Mouse (Mus musculus) urinary bladder, postnatal 10 days (tissue): Measurements from ENCODE around the gene Clec16a.

Experiments
- DNase-seq: peaks from one replicate; pipeline ENCODE4 v3.0.0; 2022; ENCODE audit warnings: low spot score

The Clec16a gene

GRCm38 (mm10) chr16:10536323-10536722 lies 8.8 kb upstream of the Clec16a start:
- no peak for DNase-seq

GRCm38 (mm10) chr16:10536961-10537360 lies 8.2 kb upstream of the Clec16a start:
- no peak for DNase-seq

- DNase-seq: no peak
Observed at GRCm38 (mm10) chr16:10540763-10541597, 4.2 kb upstream of the Clec16a start.

- DNase-seq: no peak
Observed at GRCm38 (mm10) chr16:10541598-10541930, 3.6 kb upstream of the Clec16a start.

GRCm38 (mm10) chr16:10542266-10542665 lies 2.9 kb upstream of the Clec16a start:
- DNase-seq: no peak

- DNase-seq: peak; percentile 71
Observed at GRCm38 (mm10) chr16:10542698-10543365, 2.3 kb upstream of the Clec16a start, which contains the start of gene Dexi. Gene Dexi (minus strand): TSS chr16:10543054.

GRCm38 (mm10) chr16:10546865-10547264 lies 1.7 kb downstream of the Clec16a start:
- no peak for DNase-seq

- no peak for DNase-seq
Observed at GRCm38 (mm10) chr16:10548938-10549337, 3.8 kb downstream of the Clec16a start.

GRCm38 (mm10) chr16:10549600-10549999 lies 4.5 kb downstream of the Clec16a start:
- no peak for DNase-seq

GRCm38 (mm10) chr16:10551592-10551991 lies 6.5 kb downstream of the Clec16a start:
- DNase-seq: no peak

GRCm38 (mm10) chr16:10553858-10554257 lies 8.7 kb downstream of the Clec16a start:
- DNase-seq: no peak

- no peak for DNase-seq
Observed at GRCm38 (mm10) chr16:10559991-10560390, 14.9 kb downstream of the Clec16a start.

GRCm38 (mm10) chr16:10565278-10565885 lies 20.2 kb downstream of the Clec16a start:
- no peak for DNase-seq

GRCm38 (mm10) chr16:10567153-10567552 lies 22.0 kb downstream of the Clec16a start:
- DNase-seq: no peak

GRCm38 (mm10) chr16:10569809-10570395 lies 24.8 kb downstream of the Clec16a start:
- no peak for DNase-seq

- DNase-seq: no peak
Observed at GRCm38 (mm10) chr16:10570708-10571107, 25.6 kb downstream of the Clec16a start.

- no peak for DNase-seq
Observed at GRCm38 (mm10) chr16:10571820-10572219, 26.7 kb downstream of the Clec16a start.

- no peak for DNase-seq
Observed at GRCm38 (mm10) chr16:10574936-10575335, 29.8 kb downstream of the Clec16a start.

GRCm38 (mm10) chr16:10575915-10576314 lies 30.8 kb downstream of the Clec16a start:
- no peak for DNase-seq

- no peak for DNase-seq
Observed at GRCm38 (mm10) chr16:10577548-10577947, 32.4 kb downstream of the Clec16a start.

- no peak for DNase-seq
Observed at GRCm38 (mm10) chr16:10578376-10578775, 33.2 kb downstream of the Clec16a start.

- DNase-seq: no peak
Observed at GRCm38 (mm10) chr16:10581234-10581898, 36.2 kb downstream of the Clec16a start.
